ENCODE assay signal across 19 mouse cellular contexts in genomic region chr1:158163411-158163810, GRCm38 (mm10).
"Had no signal": no experiment of that assay in that cellular context is flagged by ENCODE, and none has a peak within 500 bp of the region (broad histone marks: within the 10 kb centered on the region; RNA-seq: fewer than 3 reads in every experiment).

No protein-coding gene starts in this region.

- ATAC-seq: liver, embryonic 12.5 days; midbrain, embryonic 16.5 days had no signal

- H3K36me3 ChIP-seq: limb, embryonic 15.5 days; liver, embryonic 12.5 days; lung, embryonic 15.5 days; midbrain, embryonic 10.5 days; midbrain, embryonic 12.5 days; neural tube, embryonic 13.5 days; neural tube, embryonic 15.5 days had no signal

- H3K4me3 ChIP-seq: limb, embryonic 15.5 days; liver, embryonic 12.5 days; lung, embryonic 15.5 days; midbrain, embryonic 10.5 days; midbrain, embryonic 12.5 days; myocyte; neural tube, embryonic 13.5 days; neural tube, embryonic 15.5 days had no signal

- DNase-seq: midbrain, embryonic 14.5 days; retina, postnatal 1 day; right cerebral cortex, adult 18-20 months; right cerebral cortex, postnatal 25 days; right cerebral cortex, postnatal 4 days; spleen, adult 18-20 months; thymus, adult 2 months; thymus, postnatal 25 days; thymus, postnatal 4 days had no signal

- H3K9ac ChIP-seq: limb, embryonic 15.5 days; liver, embryonic 12.5 days; liver, embryonic 14.5 days; lung, embryonic 15.5 days; midbrain, embryonic 12.5 days; neural tube, embryonic 13.5 days; neural tube, embryonic 15.5 days had no signal

- H3K4me2 ChIP-seq: limb, embryonic 15.5 days; liver, embryonic 12.5 days; lung, embryonic 15.5 days; midbrain, embryonic 12.5 days; neural tube, embryonic 13.5 days; neural tube, embryonic 15.5 days had no signal

- H3K4me1 ChIP-seq: limb, embryonic 15.5 days; liver, embryonic 12.5 days; lung, embryonic 15.5 days had no signal

- H3K27ac ChIP-seq: limb, embryonic 15.5 days; liver, embryonic 12.5 days; liver, embryonic 14.5 days; lung, embryonic 15.5 days; midbrain, embryonic 10.5 days; midbrain, embryonic 12.5 days; neural tube, embryonic 13.5 days; neural tube, embryonic 15.5 days had no signal

- H3K27me3 ChIP-seq: limb, embryonic 15.5 days; liver, embryonic 12.5 days; lung, embryonic 15.5 days; neural tube, embryonic 13.5 days; neural tube, embryonic 15.5 days had no signal

- H3K9me3 ChIP-seq: limb, embryonic 15.5 days; liver, embryonic 12.5 days; lung, embryonic 15.5 days; midbrain, embryonic 12.5 days; neural tube, embryonic 13.5 days; neural tube, embryonic 15.5 days had no signal
